Mouse (Mus musculus) CD4-positive, CD25-positive, alpha-beta regulatory T cell, adult 4 months (primary cell): ENCODE data around the gene Megf11. TPM values are rescaled to one million over a fixed set of nuclear protein-coding genes. Genes with fewer than 3 reads are reported as not detected.

Source experiments
- ATAC-seq: one replicate; pipeline ENCODE4 v1.8.0; 2017
- polyA plus RNA-seq, 2 experiments: library from polyadenylated mRNA; unstranded; fragments of 100-300 nt; shearing (Covaris generic); gene quantifications; one replicate each; pipeline ENCODE4 v1.2.1; 2017

The Megf11 gene
- polyA plus RNA-seq, 2 experiments from 2014 or later, result 0.11 to 0.36 TPM

DNA sequence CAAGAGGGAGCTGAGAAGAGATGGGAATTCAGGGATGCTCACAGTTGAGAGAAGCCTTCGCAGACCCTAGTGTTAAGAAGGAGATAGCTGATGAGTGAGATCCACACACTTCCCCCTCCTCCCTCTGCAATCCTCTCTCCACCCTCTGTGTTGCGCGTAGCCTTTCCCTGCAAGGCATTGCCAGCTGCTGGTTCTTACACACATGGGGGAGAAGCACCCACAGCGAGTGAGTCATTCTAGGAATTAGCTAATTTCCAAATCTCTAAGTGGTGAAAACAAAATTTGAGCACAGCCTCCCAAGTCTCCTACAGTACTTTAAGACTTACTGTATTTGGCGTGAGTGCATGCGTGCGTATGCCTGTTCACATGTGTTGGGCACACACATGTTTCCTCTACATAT lies 142.6 kb downstream of the Megf11 start:
- no peak for ATAC-seq

DNA sequence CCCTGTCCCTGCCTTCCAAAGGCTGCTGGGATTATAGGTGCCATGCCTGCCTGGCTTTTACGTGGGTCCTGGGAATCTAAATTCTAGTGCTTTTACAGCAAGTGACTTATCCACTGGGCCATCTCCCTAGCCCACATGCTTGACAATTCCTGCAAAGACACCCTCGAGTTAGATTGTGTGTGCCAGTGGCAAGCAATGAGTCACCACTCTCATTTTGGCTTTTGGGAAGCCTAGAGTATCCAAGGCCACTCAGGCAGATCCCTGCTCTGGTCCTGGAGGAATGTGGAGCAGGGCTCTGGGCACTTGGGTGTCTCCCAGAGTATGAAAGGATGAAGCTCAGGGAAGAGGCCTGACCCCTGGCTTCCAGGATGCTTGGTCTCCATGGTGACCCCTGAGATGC lies 143.2 kb downstream of the Megf11 start:
- no peak for ATAC-seq

- no peak for ATAC-seq
Measured at GRCm38 (mm10) chr9:64531935-64532334, 146.5 kb downstream of the Megf11 start.

DNA sequence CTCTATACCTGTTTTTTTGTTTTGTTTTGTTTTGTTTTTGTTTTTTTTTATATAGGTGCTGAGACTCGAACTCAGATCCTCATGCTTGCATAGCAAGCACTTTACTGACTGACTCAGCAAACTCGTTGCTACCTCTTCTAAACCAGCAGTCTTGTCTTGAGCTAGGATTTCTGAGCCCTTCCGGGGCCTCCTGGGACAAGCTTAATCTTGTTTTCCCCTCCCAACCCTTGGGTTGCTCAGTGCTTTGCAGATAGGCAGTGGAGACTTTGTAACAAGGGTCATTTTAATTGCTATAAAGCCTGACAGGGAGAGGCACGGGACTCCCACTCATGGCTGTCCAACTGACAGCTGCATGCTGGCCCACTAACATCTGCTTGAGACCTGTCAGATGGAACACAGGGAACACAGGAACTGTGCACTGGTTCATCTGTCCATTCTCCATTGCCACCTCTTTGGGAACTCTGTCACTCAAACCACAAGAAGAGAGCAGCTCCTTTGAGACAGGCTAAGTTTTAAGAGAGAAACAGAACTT lies 147.4 kb downstream of the Megf11 start:
- ATAC-seq, result no peak

GRCm38 (mm10) chr9:64533488-64534119 lies 148.2 kb downstream of the Megf11 start:
- no peak for ATAC-seq

- no peak for ATAC-seq
Measured at GRCm38 (mm10) chr9:64534313-64534712, 148.9 kb downstream of the Megf11 start.

DNA sequence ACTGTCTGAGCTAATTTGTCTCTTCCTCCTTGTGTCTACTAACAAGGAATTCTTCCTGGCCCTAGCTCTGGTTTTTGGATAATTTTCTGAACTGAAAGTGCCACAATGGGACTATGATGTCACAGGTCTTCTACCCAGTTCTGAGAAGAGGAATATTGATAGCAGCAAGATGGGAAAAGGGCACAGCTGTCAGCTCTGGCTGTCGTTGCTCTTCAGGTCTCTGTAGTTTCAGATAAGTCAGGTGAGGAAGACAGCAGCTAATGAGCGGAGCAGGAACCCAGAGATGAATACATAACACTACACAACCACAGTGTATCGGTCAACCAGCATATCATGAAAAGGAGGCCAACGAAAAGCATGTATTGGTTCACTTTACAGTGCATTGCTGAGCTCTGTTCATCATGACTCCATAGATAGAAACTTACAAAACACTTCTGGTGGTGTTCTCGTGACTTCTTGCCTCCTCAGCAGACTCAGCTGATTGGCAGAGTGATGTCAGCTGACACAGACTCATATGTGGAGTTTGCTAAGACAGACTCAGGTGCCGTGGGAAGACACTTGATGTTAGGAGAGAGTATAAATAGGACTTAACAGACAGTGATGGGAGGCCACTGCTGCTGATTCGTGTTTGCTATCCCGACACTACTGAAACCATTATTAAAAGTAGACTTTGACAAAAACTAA lies 149.6 kb downstream of the Megf11 start:
- ATAC-seq, result no peak

DNA sequence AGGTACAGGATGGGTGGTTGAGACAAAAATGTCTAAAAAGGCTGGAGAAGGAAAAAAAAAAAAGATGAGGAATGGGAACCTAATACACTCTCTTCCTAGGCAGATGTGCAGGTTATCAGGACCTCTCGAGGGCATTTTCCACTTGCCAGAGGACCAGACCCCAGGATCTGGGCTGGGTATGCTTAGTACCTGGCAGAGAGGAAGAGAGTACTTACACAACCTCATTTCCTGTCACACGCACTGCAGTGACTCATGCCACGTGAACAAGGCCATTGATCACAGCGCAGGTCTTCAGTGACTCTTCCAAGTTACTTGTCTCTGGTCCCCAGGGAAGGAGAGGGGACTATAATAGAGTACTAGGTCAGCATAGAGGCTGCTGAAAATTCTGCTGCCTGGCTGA lies 152.4 kb downstream of the Megf11 start:
- no peak for ATAC-seq

GRCm38 (mm10) chr9:64542246-64542645 lies 156.8 kb downstream of the Megf11 start:
- ATAC-seq, result no peak

- ATAC-seq, result no peak
Measured at GRCm38 (mm10) chr9:64543125-64543524, 157.7 kb downstream of the Megf11 start.

- no peak for ATAC-seq
Measured at GRCm38 (mm10) chr9:64546344-64546991, 161.0 kb downstream of the Megf11 start.

- no peak for ATAC-seq
Measured at GRCm38 (mm10) chr9:64548332-64548731, 162.9 kb downstream of the Megf11 start.

GRCm38 (mm10) chr9:64551307-64551706 lies 165.9 kb downstream of the Megf11 start:
- ATAC-seq, result no peak

GRCm38 (mm10) chr9:64552046-64552445 lies 166.6 kb downstream of the Megf11 start:
- ATAC-seq, result no peak

DNA sequence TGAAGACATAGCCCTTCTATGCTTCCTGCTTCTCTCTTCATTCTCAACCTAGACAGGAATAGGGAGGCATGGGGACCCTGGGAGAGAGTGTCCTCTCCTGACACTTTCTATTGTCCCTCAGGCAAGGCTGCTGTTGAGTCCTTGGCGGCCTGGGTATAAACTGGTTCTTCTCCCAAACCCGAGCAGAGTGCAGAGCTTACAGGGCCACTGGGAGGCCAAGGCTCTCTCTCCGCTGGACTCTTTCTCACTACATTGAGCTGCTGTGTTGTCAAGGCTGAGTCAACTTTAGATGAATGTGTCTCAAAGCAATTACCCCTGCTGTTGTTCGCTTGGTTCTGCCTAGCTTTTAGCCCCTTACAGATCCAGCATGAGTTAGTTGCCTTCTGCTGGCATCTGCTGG lies 168.0 kb downstream of the Megf11 start:
- ATAC-seq, result no peak

DNA sequence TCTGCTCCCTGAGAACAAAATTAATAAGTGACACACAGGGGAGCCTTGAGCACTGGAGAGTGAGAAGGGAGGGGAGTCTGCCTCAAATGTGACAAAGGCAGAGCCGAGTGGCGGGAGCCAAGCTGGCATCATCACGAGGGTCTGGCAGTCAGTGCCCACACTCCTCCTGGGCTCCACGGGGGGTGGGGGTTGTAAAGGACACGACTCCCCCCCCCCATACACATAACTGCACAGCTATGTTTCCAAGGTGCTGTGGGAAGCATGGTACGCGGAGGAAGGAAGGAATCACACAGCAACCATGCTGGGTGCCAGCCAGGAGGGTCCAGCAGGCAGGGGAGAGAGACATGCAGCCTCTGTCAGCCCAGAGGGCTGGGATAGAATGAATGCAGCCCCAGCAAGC lies 170.2 kb downstream of the Megf11 start:
- ATAC-seq, result no peak

GRCm38 (mm10) chr9:64557110-64557745 lies 171.8 kb downstream of the Megf11 start:
- ATAC-seq, result no peak

DNA sequence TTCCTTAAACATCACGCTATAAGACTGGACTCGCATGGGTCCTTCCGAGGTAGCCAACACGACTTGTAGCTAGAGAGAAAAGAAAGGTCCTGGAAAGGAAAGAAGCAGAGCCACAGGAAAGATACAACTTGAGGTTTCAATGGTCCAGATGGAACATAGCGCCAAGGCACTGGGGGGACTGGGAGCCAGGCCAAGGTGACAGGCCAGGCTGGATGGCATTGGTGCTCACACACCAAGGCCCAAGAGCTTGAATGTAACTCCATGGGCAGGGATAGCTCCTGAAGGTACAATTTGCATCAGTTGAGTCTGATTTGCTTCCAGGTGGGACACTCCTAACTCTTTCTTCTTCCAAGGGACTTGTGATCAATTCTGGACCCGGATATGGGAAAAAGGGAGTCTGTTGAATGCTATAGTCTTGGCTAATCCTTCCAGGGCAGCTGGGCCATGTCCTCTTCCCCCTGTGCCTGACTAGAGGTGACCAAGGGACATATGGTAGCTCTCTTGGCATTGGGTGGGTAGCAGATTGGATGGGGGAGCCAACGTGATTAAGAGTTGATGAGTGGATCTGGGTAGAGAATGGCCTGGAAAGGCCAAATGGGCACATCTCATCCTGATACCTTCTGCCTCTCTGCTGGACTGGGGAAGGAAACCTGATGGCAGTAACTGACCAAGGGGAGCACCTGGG lies 172.6 kb downstream of the Megf11 start:
- no peak for ATAC-seq

DNA sequence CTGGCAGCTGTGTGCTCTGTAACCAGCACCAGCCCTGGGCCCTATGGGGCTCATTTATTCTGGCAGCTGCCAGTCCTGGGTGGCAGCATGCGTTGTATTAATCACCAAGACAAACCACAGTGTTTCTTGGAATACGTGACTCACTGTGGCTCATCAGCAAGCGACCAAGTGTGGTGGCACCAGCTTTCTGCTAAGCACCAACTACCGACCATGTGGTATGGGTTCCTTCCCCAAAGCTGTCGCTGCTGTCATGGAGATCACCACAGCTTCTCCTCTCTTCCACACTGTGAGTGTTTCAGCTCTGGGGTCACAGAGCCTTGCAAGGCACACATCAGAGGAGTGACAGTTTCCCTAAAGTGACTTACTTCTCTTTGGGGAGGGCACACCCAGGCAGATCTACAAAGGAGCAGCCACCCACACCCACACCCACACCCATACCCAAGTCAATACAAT lies 178.9 kb downstream of the Megf11 start:
- no peak for ATAC-seq

GRCm38 (mm10) chr9:64565915-64566314 lies 180.5 kb downstream of the Megf11 start:
- ATAC-seq, result no peak

GRCm38 (mm10) chr9:64566376-64566775 lies 180.9 kb downstream of the Megf11 start:
- ATAC-seq, result no peak

GRCm38 (mm10) chr9:64567482-64567881 lies 182.1 kb downstream of the Megf11 start:
- ATAC-seq, result no peak
